Mouse (Mus musculus) spleen, adult 10 weeks (tissue): ENCODE results near the gene Zcchc13. TPM values are rescaled to one million over a fixed set of nuclear protein-coding genes. Genes with fewer than 3 reads are reported as not detected.

Experiments
- polyA plus RNA-seq: library from polyadenylated mRNA; stranded (reverse); fragments of 350-450 nt; fragmentation: Illumina TruSeq; extraction: RNeasy Lipid Tissue Mini Kit (QIAGEN cat#74804); gene quantifications from one replicate; pipeline ENCODE4 v1.2.3, GENCODE M21; 2015; ENCODE audit warnings: low replicate concordance; ENCODE audit not compliant: insufficient read depth

The Zcchc13 gene
- polyA plus RNA-seq, result not detected

DNA sequence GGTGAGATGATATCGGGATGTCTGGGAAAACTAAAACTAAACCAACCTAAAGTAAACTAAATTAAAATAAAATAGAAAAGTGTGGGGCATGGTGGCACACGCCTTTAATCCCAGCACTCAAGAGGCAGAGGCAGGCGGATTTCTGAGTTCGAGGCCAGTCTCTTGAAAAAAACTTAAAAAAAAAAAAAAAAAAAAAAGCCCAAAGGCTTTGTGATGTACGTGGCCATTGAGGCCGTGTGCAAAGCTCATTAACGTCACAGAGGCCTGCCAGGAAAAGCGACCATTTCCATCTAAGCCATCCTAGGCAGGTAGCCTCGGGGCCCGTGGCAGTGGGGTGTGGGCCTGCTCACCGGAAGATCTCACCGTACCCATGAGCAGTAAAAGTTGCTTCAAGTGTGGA lies at the start of gene Zcchc13:
Zcchc13 (plus strand) TSS at position 284 of the 400 bp plus-strand sequence.

Other genes with a start within 250 kb of the Zcchc13 start
- gene Tsx, start 216.1 kb upstream of the Zcchc13 start, polyA plus RNA-seq, result not detected
- gene Gm26992, start 208.6 kb upstream of the Zcchc13 start, polyA plus RNA-seq, result not detected
- gene Slc16a2, start 191.4 kb downstream of the Zcchc13 start, polyA plus RNA-seq, result 4.6 TPM